Mouse (Mus musculus) granulocyte monocyte progenitor cell, adult 5-6 weeks (primary cell): ENCODE measurements at regions not wholly inside any gene's neighbourhood (a gene's known extent, or its start where the extent isn't known, plus 50 kb on each side); places are given as distances from the start of the nearest gene placed in this dataset.

ENCODE experiments used
- ATAC-seq: replicated peaks from 2 replicates; pipeline ENCODE4 v1.8.0; 2016; ENCODE audit warnings: mild to moderate bottlenecking, moderate TSS enrichment, inconsistent platforms; ENCODE audit not compliant: poor library complexity, severe bottlenecking

GRCm38 (mm10) chr15:64434502-64434901 is 374.2 kb upstream of the Fam49b start:
- peak; percentile 52 for ATAC-seq

- ATAC-seq = no peak
These were observed 374.6 kb upstream of the Fam49b start for GRCm38 (mm10) chr15:64434908-64435307.

GRCm38 (mm10) chr15:64445076-64445475 is 372.4 kb upstream of the Gm21798 start:
- no peak for ATAC-seq

- no peak for ATAC-seq
These were observed 371.0 kb upstream of the Gm21798 start for GRCm38 (mm10) chr15:64446411-64447072.

- peak; percentile 94 for ATAC-seq
These were observed 370.1 kb upstream of the Gm21798 start for GRCm38 (mm10) chr15:64447239-64447952.

GRCm38 (mm10) chr15:64448581-64449140 is 368.8 kb upstream of the Gm21798 start:
- ATAC-seq = no peak

GRCm38 (mm10) chr15:64470743-64471142 is 346.8 kb upstream of the Gm21798 start:
- ATAC-seq = no peak

GRCm38 (mm10) chr15:64471597-64471996 is 345.9 kb upstream of the Gm21798 start:
- ATAC-seq = no peak

GRCm38 (mm10) chr15:64474236-64474635 is 343.3 kb upstream of the Gm21798 start:
- ATAC-seq = no peak

- no peak for ATAC-seq
These were observed 340.4 kb upstream of the Gm21798 start for GRCm38 (mm10) chr15:64477131-64477530.

- no peak for ATAC-seq
These were observed 336.9 kb upstream of the Gm21798 start for GRCm38 (mm10) chr15:64480625-64481024.

- no peak for ATAC-seq
These were observed 336.3 kb upstream of the Gm21798 start for GRCm38 (mm10) chr15:64481226-64481625.

- ATAC-seq = no peak
These were observed 334.5 kb upstream of the Gm21798 start for GRCm38 (mm10) chr15:64482960-64483359.

GRCm38 (mm10) chr15:64487801-64488200 is 329.7 kb upstream of the Gm21798 start:
- no peak for ATAC-seq

- ATAC-seq = no peak
These were observed 316.7 kb upstream of the Gm21798 start for GRCm38 (mm10) chr15:64500783-64501182.

- ATAC-seq = no peak
These were observed 316.0 kb upstream of the Gm21798 start for GRCm38 (mm10) chr15:64501479-64501878.

- no peak for ATAC-seq
These were observed 312.7 kb upstream of the Gm21798 start for GRCm38 (mm10) chr15:64504751-64505150.

- no peak for ATAC-seq
These were observed 306.8 kb upstream of the Gm21798 start for GRCm38 (mm10) chr15:64510649-64511048.

- no peak for ATAC-seq
These were observed 306.3 kb upstream of the Gm21798 start for GRCm38 (mm10) chr15:64511176-64511575.

GRCm38 (mm10) chr15:64512615-64513014 is 304.9 kb upstream of the Gm21798 start:
- ATAC-seq = peak; percentile 53

GRCm38 (mm10) chr15:64513501-64514097 is 303.9 kb upstream of the Gm21798 start:
- ATAC-seq = no peak
